Mouse (Mus musculus): ENCODE data around the gene Kl.

The Kl gene

DNA sequence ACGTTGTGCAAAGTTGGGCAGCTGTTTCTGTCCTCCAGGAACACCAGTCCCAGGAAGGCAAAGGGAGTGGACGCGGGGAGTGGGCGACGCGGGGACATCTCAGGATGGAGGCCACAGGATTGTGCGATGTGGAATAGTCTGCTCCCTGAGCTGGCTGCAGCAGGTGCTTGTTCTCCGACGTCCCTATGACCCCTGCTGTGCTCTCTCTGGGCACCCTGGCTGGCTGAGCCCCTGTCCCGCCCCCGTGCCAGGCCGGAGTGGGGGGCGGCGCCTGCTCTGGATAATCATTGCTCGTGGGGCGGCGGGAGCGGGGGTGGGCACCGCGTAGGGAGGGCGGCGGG lies at the start of gene Kl:
Gene Kl, plus strand, starts transcription at position 280 of the 341 bp plus-strand sequence.
- in situ Hi-C loops (cut with MboI, MseI) = no loop called here

DNA sequence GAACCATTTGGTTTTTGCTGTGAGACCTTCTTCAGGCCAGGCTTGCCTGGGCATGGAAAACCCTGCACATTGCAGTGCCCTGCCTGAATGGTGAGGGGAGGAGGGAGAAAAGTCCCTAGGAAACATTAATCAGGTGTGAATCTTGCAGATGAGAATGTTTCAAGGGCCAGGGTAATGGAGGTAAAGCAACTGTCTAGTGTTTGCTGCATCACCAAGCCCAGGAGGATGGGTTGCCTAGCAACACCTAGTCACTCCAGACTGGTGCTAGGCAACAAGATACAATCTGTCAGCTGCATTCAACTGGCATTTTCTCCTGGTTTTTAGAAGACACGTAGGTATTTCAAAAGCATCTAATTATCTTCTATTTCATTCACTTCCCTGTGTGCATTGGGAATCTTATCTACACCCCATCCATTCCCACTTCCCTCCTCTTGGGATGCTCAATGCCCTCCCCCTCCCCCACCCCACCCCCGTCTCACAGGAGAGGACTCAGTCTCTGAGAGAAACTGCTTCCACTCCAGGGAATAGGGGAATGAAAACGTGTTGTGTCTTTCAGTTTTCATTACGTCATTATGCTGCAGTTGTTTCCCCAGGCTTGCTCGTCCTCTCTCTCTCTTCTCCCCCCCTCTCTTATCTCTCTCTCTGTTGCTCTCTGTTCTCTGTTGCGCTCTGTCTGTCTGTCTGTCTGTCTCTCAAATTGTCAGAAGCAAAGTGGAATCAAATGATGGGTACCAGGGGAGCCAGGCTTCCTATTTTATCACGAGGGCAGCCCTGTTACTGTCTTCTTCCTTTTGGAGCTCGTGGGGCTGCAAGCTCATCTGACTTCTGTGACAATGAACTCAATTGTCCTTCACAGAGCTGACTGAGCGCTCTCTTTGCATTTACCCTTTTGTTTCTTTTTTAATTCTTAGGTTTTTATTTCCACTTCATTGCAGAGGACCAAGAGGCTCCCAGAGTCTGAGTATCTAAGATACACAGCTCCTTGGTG lies 46.1 kb upstream of the Kl start:
- in situ Hi-C loops (cut with MboI, MseI) = no loop called here

DNA sequence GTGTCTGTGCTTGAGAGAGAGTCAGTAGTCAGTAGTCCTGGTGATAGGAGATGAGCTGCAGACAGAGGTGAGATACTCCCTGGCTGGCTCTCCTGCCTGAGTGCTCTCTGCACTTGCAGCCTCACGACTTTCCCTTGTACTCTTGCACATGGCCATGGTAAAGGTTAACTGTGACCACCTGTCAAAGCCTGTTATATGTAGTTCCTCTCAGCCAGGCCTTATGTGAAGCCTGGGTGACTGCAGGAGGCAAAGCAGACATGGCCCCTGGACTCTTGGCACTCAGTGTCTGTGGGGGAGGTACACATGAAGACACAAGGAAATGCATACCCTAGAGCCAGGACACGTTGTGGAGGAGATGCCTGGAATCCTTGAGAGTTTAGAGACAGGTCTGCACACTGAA lies 40.3 kb upstream of the Kl start:
- in situ Hi-C loops (cut with MboI, MseI) = no loop called here

DNA sequence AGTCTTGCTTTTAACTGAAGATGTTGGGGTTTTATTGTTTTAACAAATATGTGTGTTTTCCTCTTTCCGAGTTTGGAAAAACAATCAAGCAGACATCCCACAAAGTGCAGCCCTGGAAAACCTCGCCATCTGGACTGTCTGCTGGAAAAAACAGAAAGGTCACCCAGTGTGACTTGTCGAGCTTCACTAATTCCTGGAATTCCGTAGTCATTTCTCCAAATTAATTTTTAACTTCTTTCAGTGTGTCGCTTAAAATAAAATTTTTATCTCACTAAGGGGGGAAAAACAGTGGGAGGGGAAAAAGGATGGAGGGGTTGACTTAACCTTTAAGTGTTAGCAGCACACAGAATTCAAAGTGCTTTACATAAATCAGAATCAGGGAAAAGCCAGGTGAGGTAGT lies 39.8 kb upstream of the Kl start:
- in situ Hi-C loops (cut with MboI, MseI) = no loop called here

DNA sequence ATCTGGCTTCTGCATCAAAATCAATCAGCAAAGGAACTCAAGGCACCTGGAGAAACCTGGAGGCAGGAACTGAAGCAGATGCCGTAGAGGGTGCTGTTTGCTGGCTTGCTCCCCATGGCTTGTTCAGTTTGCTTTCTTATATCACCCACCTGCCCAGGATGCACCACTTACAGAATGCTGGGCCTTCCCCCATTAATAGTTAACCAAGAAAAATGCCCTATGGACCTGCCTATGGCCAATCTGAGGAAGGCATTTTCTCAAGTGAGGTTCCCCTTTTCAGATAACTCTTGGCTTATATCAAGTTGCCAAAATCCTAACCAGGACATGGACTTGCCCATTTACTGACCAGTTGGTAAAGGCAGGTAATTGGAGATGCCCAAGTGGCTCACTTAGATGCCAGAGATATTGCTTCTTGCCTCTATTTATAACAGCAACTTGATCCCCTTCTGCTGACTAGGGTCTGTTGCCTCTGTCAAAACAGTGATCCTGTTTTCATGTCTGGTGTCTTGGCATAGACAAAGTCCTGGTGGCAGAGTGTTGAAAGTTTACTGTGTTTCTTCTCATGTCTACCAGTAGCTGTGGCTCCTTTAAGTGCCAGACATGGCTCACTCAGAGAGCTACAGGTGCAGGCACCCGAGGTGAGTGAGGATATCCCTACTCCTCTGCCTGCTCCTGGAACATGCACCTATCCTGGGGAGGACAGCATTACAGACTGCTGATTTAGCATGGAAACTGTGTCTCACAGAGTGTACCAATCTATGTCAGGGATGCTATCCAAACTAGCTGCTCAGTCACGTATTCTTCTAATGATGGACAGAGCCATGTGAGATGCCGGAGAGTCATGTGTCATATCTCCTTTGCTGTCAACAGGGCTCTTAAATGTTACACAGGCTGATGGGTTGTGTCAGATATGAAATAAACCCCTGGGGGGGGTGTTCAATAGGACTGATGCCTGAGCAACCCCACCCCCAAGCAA lies 37.0 kb upstream of the Kl start:
- in situ Hi-C loops (cut with MboI, MseI) = no loop called here

DNA sequence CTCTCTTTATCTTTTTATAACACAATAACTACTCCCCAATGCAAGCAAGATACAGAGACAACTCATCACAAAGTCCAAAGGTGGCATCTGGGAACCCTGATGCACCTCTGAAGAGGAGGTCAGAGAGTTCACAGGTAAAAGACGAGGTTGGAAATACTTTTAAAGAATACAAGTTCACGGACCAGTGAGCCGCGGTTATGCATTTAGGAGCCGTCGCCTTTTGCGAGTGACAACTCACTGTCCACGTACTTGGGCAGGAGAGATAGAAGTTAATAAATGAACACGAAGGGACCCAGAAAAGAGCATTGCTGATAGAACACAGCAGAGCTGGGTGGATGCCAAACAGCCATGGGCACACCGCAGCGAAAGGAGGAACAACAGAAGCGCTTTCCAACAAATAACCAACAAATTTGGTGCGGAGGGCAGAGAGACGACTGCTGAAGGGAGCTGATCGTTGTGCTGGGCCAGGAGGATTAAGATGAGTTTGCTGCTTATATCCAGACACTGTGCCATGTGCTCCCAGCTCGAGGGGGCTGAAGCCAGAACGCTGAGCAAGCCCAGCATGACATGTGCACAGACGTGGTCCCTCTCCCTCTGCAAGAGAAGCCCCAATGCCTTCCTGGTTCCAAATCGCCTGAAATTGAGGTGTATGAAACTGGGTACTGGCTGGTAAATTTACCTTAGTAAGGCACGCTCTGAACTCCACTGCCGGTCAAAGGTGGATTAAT lies 35.1 kb upstream of the Kl start:
- in situ Hi-C loops (cut with MboI, MseI) = no loop called here

DNA sequence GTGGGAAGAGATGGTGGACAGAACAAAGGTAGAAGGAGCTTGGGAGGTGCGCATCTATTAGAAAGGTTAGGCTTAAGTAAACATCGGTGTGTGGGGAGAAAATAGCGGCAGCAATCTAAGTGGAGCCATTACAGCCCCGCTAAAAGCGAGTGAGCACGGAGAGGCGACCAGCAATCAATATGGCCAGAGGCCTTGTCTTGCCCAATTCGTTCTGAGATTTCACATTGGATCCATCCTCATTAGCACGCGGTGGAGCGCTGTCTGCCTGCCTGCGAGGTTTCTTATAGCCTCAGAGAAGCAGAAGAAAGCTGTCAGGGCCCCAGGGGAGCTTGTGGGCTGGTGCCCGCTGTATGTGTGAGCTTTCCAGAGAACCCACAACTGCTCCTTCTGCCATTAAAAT lies 33.8 kb upstream of the Kl start:
- in situ Hi-C loops (cut with MboI, MseI) = no loop called here

DNA sequence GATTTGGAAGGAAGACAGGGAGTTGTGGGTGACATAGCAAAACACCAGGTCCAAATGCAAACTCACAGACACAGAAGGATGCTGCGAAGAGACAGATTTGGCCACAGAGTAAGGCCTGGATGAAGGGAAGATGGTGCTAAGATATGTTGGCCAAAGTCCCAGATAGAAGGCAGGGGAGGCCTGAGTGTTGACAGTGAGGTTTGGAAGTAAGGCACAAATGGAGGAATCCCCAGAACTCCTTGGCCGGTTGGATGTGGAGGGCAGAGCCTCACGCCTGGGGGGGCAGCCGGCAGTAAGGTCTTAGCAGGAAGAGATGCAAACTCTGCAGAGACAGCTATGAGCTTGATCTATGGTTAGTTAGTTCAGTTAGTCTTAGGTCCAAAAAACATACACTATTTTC lies 33.1 kb upstream of the Kl start:
- in situ Hi-C loops (cut with MboI, MseI) = no loop called here

DNA sequence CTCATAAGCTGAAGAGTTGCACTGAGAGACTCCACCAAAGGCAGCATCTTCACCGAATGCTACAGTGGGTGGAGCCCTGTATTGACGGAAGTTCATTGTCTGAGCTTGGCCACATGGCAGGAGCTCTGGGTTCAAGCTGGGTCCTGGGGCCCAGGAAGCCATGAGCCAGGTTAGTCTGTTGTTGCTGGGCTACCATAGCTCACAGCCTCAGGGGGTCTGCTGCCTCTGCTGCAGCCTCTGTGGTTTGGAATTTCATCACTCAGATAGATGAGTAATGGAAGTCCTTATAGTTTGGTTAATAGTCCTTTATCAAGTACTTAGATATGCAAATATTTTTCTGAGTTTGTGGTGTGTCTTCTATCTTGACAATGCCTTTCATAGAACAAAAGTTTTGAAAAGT lies 32.4 kb upstream of the Kl start:
- in situ Hi-C loops (cut with MboI, MseI) = no loop called here

DNA sequence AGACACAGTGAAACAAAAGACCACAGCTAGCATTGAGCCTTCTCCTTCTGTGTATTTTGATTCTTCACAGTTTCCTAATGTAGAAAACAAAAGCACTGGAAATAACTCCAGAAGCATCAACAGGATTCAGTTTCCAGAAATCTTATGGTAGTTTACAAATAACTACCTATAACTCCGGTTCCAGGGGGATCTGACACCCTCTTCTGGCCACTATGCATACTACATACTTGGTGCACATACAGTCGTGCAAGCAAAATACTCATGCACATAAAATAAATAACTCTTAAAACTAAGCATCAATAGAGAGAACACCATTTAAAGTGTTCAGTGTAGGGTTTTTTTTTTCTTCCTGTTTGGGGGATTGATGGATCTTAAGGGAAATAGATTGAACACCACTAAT lies 23.0 kb upstream of the Kl start:
- in situ Hi-C loops (cut with MboI, MseI) = no loop called here

DNA sequence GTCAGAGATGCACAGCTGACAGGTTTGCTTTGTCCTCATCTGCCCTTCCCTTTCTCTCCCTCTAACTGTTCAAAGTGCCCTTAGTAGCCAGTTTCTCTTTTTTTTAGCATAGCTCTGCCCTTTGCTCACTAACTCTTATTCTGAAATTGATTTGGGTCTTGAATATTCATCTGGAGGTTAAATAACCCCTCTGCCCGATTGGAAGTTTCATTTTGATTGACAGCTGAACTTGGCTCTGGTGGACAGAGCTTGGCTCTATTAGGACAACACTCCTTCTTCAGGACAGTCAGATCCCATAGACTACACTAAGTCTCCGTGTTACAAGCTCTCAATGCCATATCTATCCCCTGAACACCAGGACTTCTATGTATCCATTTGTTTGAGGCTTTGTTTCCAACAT lies 19.8 kb upstream of the Kl start:
- in situ Hi-C loops (cut with MboI, MseI) = no loop called here

DNA sequence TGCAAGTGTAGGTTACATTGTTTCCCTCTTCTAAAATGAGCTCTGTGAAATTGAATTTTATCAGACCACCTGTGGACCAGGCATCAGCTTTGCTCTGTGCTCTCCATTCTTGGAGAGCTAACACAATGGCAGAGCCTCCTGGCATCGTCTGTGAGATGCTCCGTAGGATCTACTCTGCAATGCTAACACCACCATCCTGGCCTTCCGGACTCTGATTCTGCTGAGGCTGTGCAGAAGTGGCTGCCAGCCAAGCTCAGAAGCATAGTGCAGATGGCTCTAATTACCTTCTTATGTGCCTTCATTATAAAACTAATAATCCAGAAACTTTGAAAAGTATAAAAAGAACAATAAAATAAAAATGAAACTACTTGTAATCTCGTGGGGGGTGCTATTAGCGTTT lies 16.2 kb upstream of the Kl start:
- in situ Hi-C loops (cut with MboI, MseI) = no loop called here

DNA sequence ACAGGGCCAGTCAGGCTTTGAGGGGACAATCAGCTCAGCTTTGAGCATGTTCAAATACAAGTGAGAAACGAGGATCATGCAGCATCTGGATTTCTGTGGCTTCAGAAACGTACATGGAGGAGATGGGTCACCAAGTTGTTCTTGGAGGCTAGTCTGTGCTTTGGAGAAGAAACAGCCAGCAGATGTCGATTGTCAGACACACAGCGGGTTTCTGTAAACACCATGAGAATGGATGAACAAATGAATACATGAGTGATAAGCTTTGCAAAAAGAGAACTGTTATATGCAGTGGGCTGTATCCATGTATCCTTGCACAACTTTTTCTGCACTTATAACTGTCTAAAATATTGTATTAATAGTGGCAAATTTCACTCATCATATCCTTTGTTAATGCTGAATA lies 15.6 kb upstream of the Kl start:
- in situ Hi-C loops (cut with MboI, MseI) = no loop called here

DNA sequence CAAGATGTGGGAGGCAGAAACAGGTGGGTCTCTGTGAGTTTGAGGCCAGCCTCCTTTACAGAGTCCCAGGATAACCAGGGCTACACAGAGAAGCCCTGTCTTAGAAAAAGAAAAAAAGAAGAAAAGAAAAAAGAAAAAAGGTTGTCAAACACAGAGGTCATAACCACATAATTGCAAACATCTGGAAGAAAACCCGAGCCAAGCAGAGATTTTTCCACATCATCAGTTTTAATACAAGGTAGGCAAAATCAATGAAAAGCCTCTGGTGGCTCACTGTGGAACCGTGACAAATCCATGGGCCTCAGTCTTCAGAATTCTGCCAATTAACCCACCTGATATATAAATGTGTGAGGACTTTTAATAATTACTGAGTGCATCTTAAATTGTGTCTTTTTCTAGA lies 14.9 kb upstream of the Kl start:
- in situ Hi-C loops (cut with MboI, MseI) = no loop called here

DNA sequence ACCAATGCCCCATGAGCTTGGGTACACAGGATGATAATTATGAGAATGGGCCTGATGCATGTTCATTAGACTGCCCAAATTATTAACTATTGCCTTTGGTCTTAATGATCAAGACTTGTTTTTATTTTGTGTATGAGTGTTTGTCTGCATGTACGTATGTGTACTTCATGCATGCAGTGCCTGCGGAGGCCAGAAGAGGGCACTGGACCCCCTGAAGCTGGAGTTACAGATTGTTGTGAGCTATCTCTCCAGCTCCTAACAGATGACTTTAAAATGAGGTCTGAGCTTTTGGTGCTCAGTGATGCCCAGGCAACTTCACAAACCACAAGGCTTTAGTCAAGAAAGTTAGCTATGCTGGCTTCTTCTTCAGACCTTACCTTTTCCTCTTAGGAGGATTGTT lies 6.8 kb upstream of the Kl start:
- in situ Hi-C loops (cut with MboI, MseI) = no loop called here

DNA sequence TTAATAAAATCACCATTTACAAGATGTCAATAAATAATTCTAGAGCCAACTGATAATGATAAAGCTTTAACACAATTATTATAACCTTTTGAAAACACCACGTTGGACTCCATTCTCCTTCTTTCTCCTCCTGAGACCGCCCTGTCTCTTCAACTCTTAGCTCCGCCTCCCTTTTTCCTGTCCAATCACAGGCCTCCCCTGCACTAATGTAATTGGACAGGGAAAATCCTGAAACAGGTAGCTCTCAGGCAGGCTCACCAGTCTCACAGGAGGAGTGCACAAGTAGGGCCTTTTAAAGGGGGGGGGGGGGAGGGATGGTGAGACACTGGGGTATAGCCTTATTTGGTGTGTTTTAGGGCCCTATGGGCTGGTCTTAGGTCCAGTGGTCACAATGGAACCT lies 3.3 kb upstream of the Kl start:
- in situ Hi-C loops (cut with MboI, MseI) = no loop called here

DNA sequence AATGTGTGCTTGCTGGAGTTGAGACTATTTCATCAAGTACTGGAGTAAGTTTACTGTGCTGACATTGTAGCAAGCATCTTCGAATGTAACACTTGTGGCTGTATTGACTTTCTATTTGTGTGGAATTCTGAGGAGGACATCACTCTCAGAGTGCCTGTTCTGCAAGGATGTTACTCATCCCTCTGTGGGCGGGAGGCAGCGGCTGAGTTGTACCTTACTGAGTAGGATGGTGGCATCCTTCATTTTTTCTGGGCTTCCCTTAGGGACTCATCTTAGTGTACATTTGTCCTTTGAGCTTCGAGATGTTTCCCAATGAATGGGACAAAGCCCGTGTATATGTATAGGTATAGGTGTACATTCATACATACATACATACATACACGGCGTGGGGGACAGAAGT lies 1.1 kb upstream of the Kl start:
- in situ Hi-C loops (cut with MboI, MseI) = no loop called here

DNA sequence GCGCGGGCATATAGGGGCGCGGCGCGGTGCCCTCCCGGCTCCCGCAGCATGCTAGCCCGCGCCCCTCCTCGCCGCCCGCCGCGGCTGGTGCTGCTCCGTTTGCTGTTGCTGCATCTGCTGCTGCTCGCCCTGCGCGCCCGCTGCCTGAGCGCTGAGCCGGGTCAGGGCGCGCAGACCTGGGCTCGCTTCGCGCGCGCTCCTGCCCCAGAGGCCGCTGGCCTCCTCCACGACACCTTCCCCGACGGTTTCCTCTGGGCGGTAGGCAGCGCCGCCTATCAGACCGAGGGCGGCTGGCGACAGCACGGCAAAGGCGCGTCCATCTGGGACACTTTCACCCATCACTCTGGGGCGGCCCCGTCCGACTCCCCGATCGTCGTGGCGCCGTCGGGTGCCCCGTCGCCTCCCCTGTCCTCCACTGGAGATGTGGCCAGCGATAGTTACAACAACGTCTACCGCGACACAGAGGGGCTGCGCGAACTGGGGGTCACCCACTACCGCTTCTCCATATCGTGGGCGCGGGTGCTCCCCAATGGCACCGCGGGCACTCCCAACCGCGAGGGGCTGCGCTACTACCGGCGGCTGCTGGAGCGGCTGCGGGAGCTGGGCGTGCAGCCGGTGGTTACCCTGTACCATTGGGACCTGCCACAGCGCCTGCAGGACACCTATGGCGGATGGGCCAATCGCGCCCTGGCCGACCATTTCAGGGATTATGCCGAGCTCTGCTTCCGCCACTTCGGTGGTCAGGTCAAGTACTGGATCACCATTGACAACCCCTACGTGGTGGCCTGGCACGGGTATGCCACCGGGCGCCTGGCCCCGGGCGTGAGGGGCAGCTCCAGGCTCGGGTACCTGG lies 488 bp downstream of the Kl start:
- in situ Hi-C loops (cut with MboI, MseI) = no loop called here

DNA sequence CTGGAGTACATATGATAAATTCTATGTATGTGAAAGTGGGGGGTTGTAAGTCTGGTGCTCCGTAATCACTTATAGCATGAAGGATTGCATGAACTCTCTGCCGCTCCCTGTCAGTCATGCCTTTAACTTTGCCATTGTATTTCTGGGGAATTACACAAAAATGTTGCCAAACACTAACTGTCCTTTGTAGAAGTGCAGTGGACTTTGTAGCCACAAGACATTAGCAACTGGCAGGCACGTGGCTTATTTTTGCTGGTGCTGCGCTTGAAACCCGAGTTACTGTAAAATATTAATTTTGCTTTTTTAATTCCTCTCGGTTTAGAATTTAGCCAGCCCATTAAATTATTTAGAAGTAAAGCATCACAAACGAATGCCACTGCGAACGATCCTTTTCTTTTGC lies 2.4 kb downstream of the Kl start:
- in situ Hi-C loops (cut with MboI, MseI) = no loop called here

DNA sequence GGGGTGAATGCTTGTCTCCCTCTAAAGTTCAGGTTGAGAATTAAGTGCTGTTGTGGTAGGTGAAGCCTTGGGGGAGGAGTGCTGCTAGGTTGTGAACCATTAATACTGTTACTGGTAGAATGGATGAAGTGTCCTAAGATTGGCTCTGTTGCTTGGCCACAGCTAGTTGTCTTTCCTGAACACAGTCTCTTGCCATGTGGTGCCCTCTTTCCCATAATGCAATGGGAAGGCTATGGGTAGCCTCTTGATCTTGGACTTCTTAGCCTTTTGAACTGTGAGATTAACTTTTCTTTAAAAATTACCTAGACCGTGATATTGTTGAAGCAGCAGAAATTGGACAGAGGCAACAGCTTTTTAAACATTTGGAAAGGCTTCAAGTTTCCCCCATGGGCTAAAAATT lies 7.5 kb downstream of the Kl start:
- in situ Hi-C loops (cut with MboI, MseI) = no loop called here

DNA sequence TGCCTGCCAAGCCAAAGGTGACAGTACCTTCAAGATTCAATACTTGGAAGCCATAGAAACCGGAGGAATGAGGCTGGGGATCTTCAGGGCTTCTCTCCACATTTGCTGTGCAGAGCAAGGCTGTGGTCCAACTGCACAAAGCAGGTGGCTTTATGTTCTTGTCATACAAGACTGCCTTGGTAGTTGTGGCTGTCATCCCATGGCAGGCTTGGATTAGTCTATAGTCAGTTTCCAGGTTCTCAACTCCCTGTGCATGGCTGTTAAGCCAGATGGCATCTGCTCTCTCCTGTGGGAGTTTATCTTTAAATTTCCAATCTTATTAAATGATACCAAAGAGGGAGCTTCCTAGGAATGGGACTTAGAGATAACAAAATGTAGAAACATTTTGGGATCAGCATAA lies 9.2 kb downstream of the Kl start:
- in situ Hi-C loops (cut with MboI, MseI) = no loop called here
